ENCODE assay signal across 9 mouse cellular contexts in genomic region chr2:174291662-174292030, GRCm38 (mm10). TPM values are rescaled to one million over a fixed set of nuclear protein-coding genes. Genes with fewer than 3 reads are reported as not detected.
DNase-seq lines count a peak whose midpoint lies in the region; ATAC-seq and TF ChIP-seq lines count a peak whose summit lies in the region.
"Had no signal": no experiment of that assay in that cellular context is flagged by ENCODE, and none has a peak within 500 bp of the region (broad histone marks: within the 10 kb centered on the region; RNA-seq: fewer than 3 reads in every experiment).

No protein-coding gene starts in this region.

- ATAC-seq in heart, embryonic 13.5 days (ENCODE audit: extremely low read depth, insufficient number of reproducible peaks, low FRiP score, low TSS enrichment), result no peak
- ATAC-seq in stomach, embryonic 14.5 days (ENCODE audit: insufficient number of reproducible peaks, insufficient read depth, low FRiP score, low read depth), result no peak
- no peak for ATAC-seq in stomach, postnatal 0 days (ENCODE audit: low FRiP score, low TSS enrichment)
- no peak for ATAC-seq in limb, embryonic 14.5 days (ENCODE audit: low FRiP score, low read depth)
- ATAC-seq in stomach, embryonic 16.5 days (ENCODE audit: insufficient read depth, low FRiP score), result no peak
- ATAC-seq in megakaryocyte-erythroid progenitor cell, adult 5-6 weeks (replicated peaks; ENCODE audit: low FRiP score, low TSS enrichment, poor library complexity, severe bottlenecking), result no peak

- no peak for TF ChIP-seq POLR2A in limb, embryonic 14.5 days (IDR thresholded peaks at IDR 0.05; ENCODE audit: borderline replicate concordance, extremely low read depth, insufficient read depth, insufficient read length)

- DNase-seq in heart, postnatal 4 days, result no peak
- DNase-seq in stomach, postnatal 0 days (ENCODE audit: low spot score), result no peak
- no peak for DNase-seq in limb, embryonic 14.5 days (ENCODE audit: low spot score)
- no peak for DNase-seq in layer of hippocampus, postnatal 36 days
- DNase-seq: left cerebral cortex, postnatal 4 days had no signal

- WGBS in heart, embryonic 13.5 days, result 54% methylated on average over 2 of the region's 2 CpGs
- 55% methylated on average over 2 of the region's 2 CpGs for WGBS in stomach, embryonic 14.5 days
- 45% methylated on average over 2 of the region's 2 CpGs for WGBS in stomach, postnatal 0 days
- WGBS in limb, embryonic 14.5 days, result 14% methylated on average over 2 of the region's 2 CpGs
- 33% methylated on average over 2 of the region's 2 CpGs for WGBS in stomach, embryonic 16.5 days

- peak overlapping the region; percentile 49; the same call in 1 of the 2 replicates for H3K27ac ChIP-seq in heart, embryonic 13.5 days (replicated peaks)
- no peak overlapping the region for H3K27ac ChIP-seq in stomach, embryonic 14.5 days (ENCODE audit: low read length)
- H3K27ac ChIP-seq in stomach, postnatal 0 days (replicated peaks), result no peak overlapping the region
- H3K27ac ChIP-seq in limb, embryonic 14.5 days (replicated peaks; ENCODE audit: low read depth, low read length), result 0 out of 2 replicates have a peak overlapping the region, but pooled peaks have one; percentile 26
- no peak overlapping the region for H3K27ac ChIP-seq in stomach, embryonic 16.5 days (ENCODE audit: low read length)

- H3K4me3 ChIP-seq in heart, embryonic 13.5 days, result peak overlapping the region; percentile 24
- H3K4me3 ChIP-seq in stomach, embryonic 14.5 days (ENCODE audit: low read depth, low read length), result peak overlapping the region; percentile 18; the same call in 1 of the 2 replicates
- no peak overlapping the region for H3K4me3 ChIP-seq in stomach, postnatal 0 days (ENCODE audit: low read depth, low read length)
- H3K4me3 ChIP-seq in limb, embryonic 14.5 days (replicated peaks; ENCODE audit: low read length), result peak overlapping the region; percentile 11
- H3K4me3 ChIP-seq in stomach, embryonic 16.5 days (replicated peaks; ENCODE audit: low read length), result no peak overlapping the region

- TF ChIP-seq CTCF in stomach, postnatal 0 days (IDR thresholded peaks at IDR 0.05; ENCODE audit: low read depth), result no peak

- TF ChIP-seq EP300 in stomach, postnatal 0 days (optimal IDR thresholded peaks at IDR 0.05), result no peak

- peak overlapping the region; percentile 68 for H3K4me2 ChIP-seq in heart, embryonic 13.5 days
- peak overlapping the region; percentile 42; the same call in 1 of the 2 replicates for H3K4me2 ChIP-seq in stomach, embryonic 14.5 days (replicated peaks; ENCODE audit: low read depth, low read length)
- no peak overlapping the region for H3K4me2 ChIP-seq in stomach, postnatal 0 days (replicated peaks; ENCODE audit: low read depth)
- peak overlapping the region; percentile 53 for H3K4me2 ChIP-seq in limb, embryonic 14.5 days (replicated peaks; ENCODE audit: low read depth, low read length, severe bottlenecking)
- peak overlapping the region; percentile 54; the same call in 1 of the 2 replicates for H3K4me2 ChIP-seq in stomach, embryonic 16.5 days (ENCODE audit: low read depth, low read length)

- H3K27me3 ChIP-seq in heart, embryonic 13.5 days (replicated peaks), result peaks cover 32% of the 10 kb centered on the region
- peaks cover 5% of the 10 kb centered on the region for H3K27me3 ChIP-seq in stomach, embryonic 14.5 days (ENCODE audit: control insufficient read depth, insufficient read depth, low read length)
- no peaks in the 10 kb centered on the region for H3K27me3 ChIP-seq in stomach, postnatal 0 days (ENCODE audit: control insufficient read depth, insufficient read depth, low read length)
- peaks cover 13% of the 10 kb centered on the region; the same call in 1 of the 2 replicates for H3K27me3 ChIP-seq in limb, embryonic 14.5 days (ENCODE audit: control insufficient read depth, insufficient read depth, low read length)
- H3K27me3 ChIP-seq in stomach, embryonic 16.5 days (ENCODE audit: control insufficient read depth, insufficient read depth, low read length), result peaks cover 5% of the 10 kb centered on the region

- peaks cover 39% of the 10 kb centered on the region for H3K4me1 ChIP-seq in heart, embryonic 13.5 days
- H3K4me1 ChIP-seq in stomach, embryonic 14.5 days (ENCODE audit: control insufficient read depth, insufficient read depth, low read length), result 0 out of 2 replicates have a peak, but pooled peaks cover 7% of the 10 kb centered on the region
- no peaks in the 10 kb centered on the region for H3K4me1 ChIP-seq in stomach, postnatal 0 days (replicated peaks; ENCODE audit: control insufficient read depth, insufficient read depth)
- peaks cover 23% of the 10 kb centered on the region for H3K4me1 ChIP-seq in limb, embryonic 14.5 days (ENCODE audit: control insufficient read depth, insufficient read depth, low read length)
- peaks cover 11% of the 10 kb centered on the region; the same call in 1 of the 2 replicates for H3K4me1 ChIP-seq in stomach, embryonic 16.5 days (ENCODE audit: control insufficient read depth, insufficient read depth, low read length)

- H3K9me3 ChIP-seq in heart, embryonic 13.5 days, result peaks cover 31% of the 10 kb centered on the region
- peaks cover 28% of the 10 kb centered on the region; the same call in 1 of the 2 replicates for H3K9me3 ChIP-seq in stomach, embryonic 14.5 days (ENCODE audit: control insufficient read depth, low read depth, low read length)
- H3K9me3 ChIP-seq in stomach, postnatal 0 days (ENCODE audit: control insufficient read depth, low read length), result no peaks in the 10 kb centered on the region
- H3K9me3 ChIP-seq in limb, embryonic 14.5 days (ENCODE audit: control insufficient read depth, low read length), result peaks cover 30% of the 10 kb centered on the region
- peaks cover 26% of the 10 kb centered on the region for H3K9me3 ChIP-seq in stomach, embryonic 16.5 days (replicated peaks; ENCODE audit: control insufficient read depth, low read length)

- H3K36me3 ChIP-seq in heart, embryonic 13.5 days, result peaks cover 24% of the 10 kb centered on the region
- peaks cover 9% of the 10 kb centered on the region; the same call in 1 of the 2 replicates for H3K36me3 ChIP-seq in stomach, embryonic 14.5 days (ENCODE audit: control insufficient read depth, insufficient read depth, low read length)
- H3K36me3 ChIP-seq in stomach, postnatal 0 days (ENCODE audit: control insufficient read depth, insufficient read depth, low read length), result no peaks in the 10 kb centered on the region
- H3K36me3 ChIP-seq in limb, embryonic 14.5 days (ENCODE audit: control insufficient read depth, insufficient read depth, low read length), result peaks cover 44% of the 10 kb centered on the region
- peaks cover 8% of the 10 kb centered on the region for H3K36me3 ChIP-seq in stomach, embryonic 16.5 days (ENCODE audit: control insufficient read depth, insufficient read depth, low read length)

- H3K9ac ChIP-seq in heart, embryonic 13.5 days, result peak overlapping the region; percentile 74; the same call in 1 of the 2 replicates
- H3K9ac ChIP-seq in stomach, embryonic 14.5 days (replicated peaks; ENCODE audit: low read depth, low read length), result no peak overlapping the region
- no peak overlapping the region for H3K9ac ChIP-seq in stomach, postnatal 0 days (ENCODE audit: low read length)
- H3K9ac ChIP-seq in limb, embryonic 14.5 days (ENCODE audit: low read depth, low read length, severe bottlenecking), result peak overlapping the region; percentile 7; the same call in 1 of the 2 replicates
- no peak overlapping the region for H3K9ac ChIP-seq in stomach, embryonic 16.5 days (ENCODE audit: low read length)

RNA-seq across cellular contexts. Expression of gene Gnas, which starts 7.5 kb away (rescaled TPM):
- 1,244 and 1,252 TPM in 2 replicates for polyA plus RNA-seq in heart, embryonic 13.5 days (2015; fragmentation: Nextera tagmentation; extraction: Ambion mirVana)
- 1,000 to 10,000 TPM; 1,794 to 1,822 TPM for total RNA-seq in heart, postnatal 4 days (2021)
- polyA plus RNA-seq in stomach, embryonic 14.5 days (2014; fragmentation: Nextera tagmentation; extraction: Ambion mirVana), result 1,470 and 1,806 TPM in 2 replicates
- polyA plus RNA-seq in stomach, postnatal 0 days (2015; fragmentation: Nextera tagmentation; extraction: Ambion mirVana), result 890 and 920 TPM in 2 replicates
- 2,875 and 2,934 TPM in 2 replicates for polyA plus RNA-seq in limb, embryonic 14.5 days (2012; rRNA removed)
- 2,366 and 2,381 TPM in 2 replicates for polyA plus RNA-seq in limb, embryonic 14.5 days (2014; fragmentation: Nextera tagmentation; extraction: Ambion mirVana)
- 581 and 721 TPM in 2 replicates for polyA plus RNA-seq in stomach, embryonic 16.5 days (2015; fragmentation: Nextera tagmentation; extraction: Ambion mirVana)
- 439 and 465 TPM in 2 replicates for total RNA-seq in megakaryocyte-erythroid progenitor cell, adult 5-6 weeks (2014; fragmentation: Nextera tagmentation)
- 227 and 273 TPM in 2 replicates for total RNA-seq in megakaryocyte-erythroid progenitor cell, adult 5-6 weeks (2017)
- total RNA-seq in layer of hippocampus, postnatal 36 days (2021), result 1,000 to 10,000 TPM; 1,740 to 1,859 TPM

RNA-seq across cellular contexts. Expression of gene Gm20721, which starts 54.9 kb away (rescaled TPM):
- polyA plus RNA-seq in heart, embryonic 13.5 days (2015; fragmentation: Nextera tagmentation; extraction: Ambion mirVana), result 16.0 and 26.6 TPM in 2 replicates
- 1 to 10 TPM; 2.2 to 3.4 TPM for total RNA-seq in heart, postnatal 4 days (2021)
- 6.9 and 7.2 TPM in 2 replicates for polyA plus RNA-seq in stomach, embryonic 14.5 days (2014; fragmentation: Nextera tagmentation; extraction: Ambion mirVana)
- polyA plus RNA-seq in stomach, postnatal 0 days (2015; fragmentation: Nextera tagmentation; extraction: Ambion mirVana), result 5.8 and 7.9 TPM in 2 replicates
- 0.65 and 0.73 TPM in 2 replicates for polyA plus RNA-seq in limb, embryonic 14.5 days (2012; rRNA removed)
- polyA plus RNA-seq in limb, embryonic 14.5 days (2014; fragmentation: Nextera tagmentation; extraction: Ambion mirVana), result 11.7 and 13.4 TPM in 2 replicates
- polyA plus RNA-seq in stomach, embryonic 16.5 days (2015; fragmentation: Nextera tagmentation; extraction: Ambion mirVana), result 34.1 and 63.1 TPM in 2 replicates
- total RNA-seq in megakaryocyte-erythroid progenitor cell, adult 5-6 weeks (2014; fragmentation: Nextera tagmentation), result 0.13 TPM in 1 of 2 replicates, not detected in the other
- total RNA-seq in megakaryocyte-erythroid progenitor cell, adult 5-6 weeks (2017), result 2.7 and 5.7 TPM in 2 replicates
- total RNA-seq in layer of hippocampus, postnatal 36 days (2021), result 1 to 10 TPM; 1.7 to 2.7 TPM

Comparison
In these comparisons a context has a peak if more than half of its experiments do, and no peak if none do; other contexts are left out.
1. H3K4me3 ChIP-seq: peak in heart, embryonic 13.5 days (single experiment), stomach, embryonic 14.5 days (single experiment) and limb, embryonic 14.5 days (single experiment); none in stomach, postnatal 0 days (single experiment) and stomach, embryonic 16.5 days (single experiment).
2. H3K27ac ChIP-seq: peak in heart, embryonic 13.5 days (single experiment) and limb, embryonic 14.5 days (single experiment); none in stomach, embryonic 14.5 days (single experiment), stomach, postnatal 0 days (single experiment) and stomach, embryonic 16.5 days (single experiment).
3. H3K9ac ChIP-seq: peak in heart, embryonic 13.5 days (single experiment) and limb, embryonic 14.5 days (single experiment); none in stomach, embryonic 14.5 days (single experiment), stomach, postnatal 0 days (single experiment) and stomach, embryonic 16.5 days (single experiment).